Mouse (Mus musculus) induced T-regulatory cell, adult 2 months (primary cell): ENCODE results near the gene Snrpn.
"Not testable (repeated sequence)": the region's sequence is repeated elsewhere in the genome, so short reads cannot be mapped to it uniquely, and the experiment has no call there.

ENCODE experiments used
- DNase-seq: peaks from one replicate; pipeline ENCODE4 v3.0.0-alpha.2; 2012; ENCODE audit warnings: low read depth

Gene Snrpn

GRCm38 (mm10) chr7:60139742-60140480 is at the start of gene Snrpn:
Gene Snrpn, minus strand, starts transcription at chr7:60140219.
- no peak for DNase-seq

- no peak for DNase-seq
These were observed 30.5 kb upstream of the Snrpn start for GRCm38 (mm10) chr7:60170250-60171185.

GRCm38 (mm10) chr7:60125332-60125731 is 14.7 kb downstream of the Snrpn start:
- no peak for DNase-seq

- not testable (repeated sequence) for DNase-seq
These were observed 16.9 kb downstream of the Snrpn start for GRCm38 (mm10) chr7:60123086-60123624.

- DNase-seq = no peak
These were observed 17.5 kb downstream of the Snrpn start for GRCm38 (mm10) chr7:60122434-60123085.

GRCm38 (mm10) chr7:60097154-60097859 is 42.7 kb downstream of the Snrpn start:
- DNase-seq = no peak

- no peak for DNase-seq
These were observed 63.7 kb downstream of the Snrpn start for GRCm38 (mm10) chr7:60076301-60076700.

GRCm38 (mm10) chr7:60047481-60048201 is 92.4 kb downstream of the Snrpn start:
- DNase-seq = no peak

- no peak for DNase-seq
These were observed 126.8 kb downstream of the Snrpn start for GRCm38 (mm10) chr7:60013186-60013585.

- no peak for DNase-seq
These were observed 132.2 kb downstream of the Snrpn start for GRCm38 (mm10) chr7:60007727-60008360.

- DNase-seq = no peak
These were observed 133.8 kb downstream of the Snrpn start for GRCm38 (mm10) chr7:60006262-60006661.

GRCm38 (mm10) chr7:60004606-60005330 is 135.3 kb downstream of the Snrpn start, which contains the start of the genes Snurf and Gm38393:
Gene Snurf, minus strand, starts transcription at chr7:60005049.
Gene Gm38393, minus strand, starts transcription at chr7:60005064.
- no peak for DNase-seq

GRCm38 (mm10) chr7:60003921-60004605 is 136.0 kb downstream of the Snrpn start:
- DNase-seq = no peak

- no peak for DNase-seq
These were observed 136.8 kb downstream of the Snrpn start for GRCm38 (mm10) chr7:60003006-60003865.

- no peak for DNase-seq
These were observed 161.4 kb downstream of the Snrpn start for GRCm38 (mm10) chr7:59978646-59979045.
